Mouse (Mus musculus) heart, embryonic 13.5 days (tissue): ENCODE data around the gene Mrpl20. TPM values are rescaled to one million over a fixed set of nuclear protein-coding genes. Genes with fewer than 3 reads are reported as not detected.
"Not testable (repeated sequence)": the region's sequence is repeated elsewhere in the genome, so short reads cannot be mapped to it uniquely, and the experiment has no call there.

Experiments used
- ATAC-seq: fragments of 200-750 bp; cut with Nextera tagmentation; 2 replicates; pipeline ENCODE4 v1.8.0; 2017; ENCODE audit warnings: moderate TSS enrichment; ENCODE audit not compliant: insufficient number of reproducible peaks, low FRiP score, low TSS enrichment; ENCODE audit errors: extremely low read depth
- H3K27ac ChIP-seq: fragments of 300-500 bp; sonication (generic); replicated peaks from 2 replicates; pipeline ENCODE4 v1.5.1; 2015; ENCODE audit warnings: moderate library complexity, mild to moderate bottlenecking, inconsistent platforms
- H3K27me3 ChIP-seq: fragments of 300-500 bp; sonication (generic); replicated peaks from 2 replicates; pipeline ENCODE4 v1.6.1; 2015; ENCODE audit warnings: mild to moderate bottlenecking, inconsistent platforms
- H3K36me3 ChIP-seq: fragments of 300-500 bp; sonication (generic); 2 replicates; pipeline ENCODE4 v1.6.1; 2015; ENCODE audit warnings: mild to moderate bottlenecking, inconsistent platforms
- H3K4me1 ChIP-seq: fragments of 300-500 bp; sonication (generic); 2 replicates; pipeline ENCODE4 v1.6.1; 2015; ENCODE audit warnings: inconsistent platforms
- H3K4me2 ChIP-seq: fragments of 300-500 bp; sonication (generic); 2 replicates; pipeline ENCODE4 v1.6.1; 2015; ENCODE audit warnings: inconsistent platforms, mild to moderate bottlenecking, moderate library complexity
- H3K4me3 ChIP-seq: fragments of 300-500 bp; sonication (generic); 2 replicates; pipeline ENCODE4 v1.5.1; 2015; ENCODE audit warnings: moderate library complexity, mild to moderate bottlenecking, inconsistent platforms
- H3K9ac ChIP-seq: fragments of 300-500 bp; sonication (generic); 2 replicates; pipeline ENCODE4 v1.6.1; 2015; ENCODE audit warnings: inconsistent platforms, mild to moderate bottlenecking, moderate library complexity
- H3K9me3 ChIP-seq: fragments of 300-500 bp; sonication (generic); 2 replicates; pipeline ENCODE4 v1.6.1; 2016; ENCODE audit warnings: inconsistent platforms
- WGBS: fragments of 180-500 bp; shearing (Covaris S2); methylation state at CpG from one replicate; pipeline ENCODE4 v1.1.7; 2015; ENCODE audit warnings: mixed read lengths; 5-methylcytosine and 5-hydroxymethylcytosine counted together
- polyA plus RNA-seq: library from polyadenylated mRNA; unstranded; fragments of >200 nt; fragmentation: Nextera tagmentation; extraction: Ambion mirVana; gene quantifications from 2 replicates; pipeline ENCODE4 v1.2.1, GENCODE M21; 2015

The Mrpl20 gene
- polyA plus RNA-seq, 1 experiment from 2014 or later = 138 TPM

DNA sequence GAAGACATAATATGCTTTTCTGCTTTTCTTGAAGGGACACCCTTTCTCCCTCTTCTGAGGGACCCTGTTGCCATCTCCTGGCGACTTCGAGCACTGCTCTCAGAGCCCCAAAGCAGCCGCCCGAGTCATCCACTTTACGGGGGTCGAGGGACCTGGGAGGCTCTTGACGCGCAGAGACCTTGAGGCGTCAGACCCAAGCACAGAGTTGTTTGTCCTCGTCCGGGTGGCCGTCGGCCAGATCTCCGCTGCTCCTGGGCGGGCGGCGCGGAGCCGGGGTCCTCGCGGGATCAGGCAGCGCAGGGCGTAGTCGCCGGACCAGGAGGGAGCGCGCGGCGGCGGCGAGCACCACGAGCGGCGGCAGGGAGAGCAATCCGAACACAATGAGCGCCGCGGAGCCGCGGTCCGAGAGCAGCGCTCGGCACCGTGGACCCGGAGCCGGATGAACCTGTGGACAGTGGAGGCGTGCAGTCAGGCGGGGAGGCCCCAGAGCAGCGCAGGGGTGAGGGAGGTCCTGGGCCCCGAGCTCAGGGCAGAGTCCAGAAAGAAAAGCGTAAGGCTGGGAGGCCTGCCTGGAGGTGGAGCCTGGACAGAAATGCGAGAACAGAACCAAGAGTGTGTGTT, 18.5 kb upstream of the Mrpl20 start:
- H3K27ac ChIP-seq = peak overlapping the region; percentile 79
- no peaks in the 10 kb centered on the region for H3K36me3 ChIP-seq
- peak overlapping the region; percentile 91 for H3K9ac ChIP-seq
- under 1% methylated on average over 50 of the region's 52 CpGs for WGBS
- peak overlapping the region; percentile 74 for H3K4me3 ChIP-seq
- H3K27me3 ChIP-seq = no peaks in the 10 kb centered on the region
- H3K9me3 ChIP-seq = no peaks in the 10 kb centered on the region
- peak overlapping the region; percentile 83 for H3K4me2 ChIP-seq
- peaks cover 36% of the 10 kb centered on the region for H3K4me1 ChIP-seq
- peak; percentile 67; the same call in 1 of the 2 replicates for ATAC-seq

DNA sequence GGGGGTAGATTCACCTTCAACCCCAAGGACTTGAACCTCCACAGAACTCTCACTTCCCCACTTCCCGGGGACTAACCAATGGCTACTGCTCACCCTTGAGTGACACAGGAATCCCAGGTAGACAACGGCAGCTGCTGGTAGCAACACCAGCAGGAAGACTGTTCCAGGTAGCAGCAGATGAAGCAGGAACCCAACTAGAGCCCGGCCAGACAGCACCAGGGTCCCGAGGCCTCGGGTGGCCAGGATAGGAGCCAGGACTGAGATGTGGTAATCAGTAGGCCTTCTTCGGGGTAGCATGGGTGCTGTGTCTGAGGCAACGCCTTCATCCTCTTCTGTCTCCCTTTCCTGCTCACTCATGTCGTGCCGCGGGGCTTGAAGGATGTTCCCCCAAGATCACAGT, 17.4 kb upstream of the Mrpl20 start:
- peak overlapping the region; percentile 91 for H3K9ac ChIP-seq
- H3K27ac ChIP-seq = peak overlapping the region; percentile 81
- peak overlapping the region; percentile 83 for H3K4me2 ChIP-seq
- 62% methylated on average over 10 of the region's 10 CpGs for WGBS
- H3K27me3 ChIP-seq = 0 out of 2 replicates have a peak, but pooled peaks cover under 1% of the 10 kb centered on the region
- H3K9me3 ChIP-seq = no peaks in the 10 kb centered on the region
- H3K4me1 ChIP-seq = peaks cover 30% of the 10 kb centered on the region
- H3K4me3 ChIP-seq = peak overlapping the region; percentile 37
- no peak for ATAC-seq
- no peaks in the 10 kb centered on the region for H3K36me3 ChIP-seq

DNA sequence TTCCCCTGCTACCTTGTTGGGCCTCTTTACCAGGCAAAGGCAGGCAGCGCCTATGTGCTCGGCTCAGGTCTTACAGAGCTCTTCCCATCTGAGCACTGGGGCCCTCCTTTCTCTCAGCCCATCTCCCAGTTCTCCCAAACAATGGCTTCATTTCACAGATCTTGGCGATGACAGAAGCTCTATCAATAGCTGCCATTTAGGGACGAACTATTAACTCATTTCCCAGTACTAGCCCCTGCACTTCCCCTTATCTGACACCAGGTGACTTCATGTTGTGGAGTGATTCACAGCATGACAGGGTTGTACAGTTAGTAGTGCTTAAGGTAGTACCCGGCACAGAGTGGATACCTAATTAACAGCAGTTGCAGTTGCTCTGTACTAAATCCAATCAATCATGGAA, 16.9 kb upstream of the Mrpl20 start, which contains the start of gene Tmem88b:
Gene Tmem88b, minus strand, starts transcription at position 56 of the 400 bp plus-strand sequence.
- Histone ChIP-seq H3K4me1 (peaks cover 25% of the 10 kb centered on the region), H3K9ac (peak within 1 kb of the TSS; percentile 91), H3K36me3 (no peaks in the 10 kb centered on the region), H3K4me3 (peak within 1 kb of the TSS; percentile 74), H3K27me3 (0 out of 2 replicates have a peak, but pooled peaks cover 6% of the 10 kb centered on the region), H3K4me2 (peak within 1 kb of the TSS; percentile 83), H3K27ac (peak within 1 kb of the TSS; percentile 81), H3K9me3 (no peaks in the 10 kb centered on the region)
- WGBS = 34% methylated on average over 5 of the region's 5 CpGs
- ATAC-seq = no peak

DNA sequence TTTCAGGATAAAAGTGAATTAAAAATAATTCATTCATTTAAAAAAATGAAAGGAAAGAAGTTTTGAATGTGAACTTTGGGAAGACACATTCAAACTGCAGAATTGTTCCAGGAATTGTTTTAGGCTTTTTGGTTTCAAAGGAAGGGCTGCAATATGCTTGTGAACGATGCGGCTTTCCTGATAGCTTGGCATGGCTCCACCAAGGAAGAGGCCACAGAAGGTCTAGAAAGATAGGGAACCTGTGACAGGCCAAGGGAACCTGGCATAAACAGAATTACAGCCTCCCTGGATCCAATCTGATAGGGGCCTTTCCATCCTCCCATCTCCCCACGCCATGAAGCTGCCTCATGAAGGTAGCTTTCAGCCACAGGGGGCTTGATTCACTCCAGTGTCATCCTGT, 14.4 kb upstream of the Mrpl20 start:
- H3K36me3 ChIP-seq = no peaks in the 10 kb centered on the region
- H3K27ac ChIP-seq = no peak overlapping the region
- H3K4me1 ChIP-seq = peaks cover 19% of the 10 kb centered on the region
- H3K27me3 ChIP-seq = peaks cover 25% of the 10 kb centered on the region; the same call in 1 of the 2 replicates
- no peak overlapping the region for H3K9ac ChIP-seq
- H3K4me3 ChIP-seq = no peak overlapping the region
- H3K9me3 ChIP-seq = no peaks in the 10 kb centered on the region
- ATAC-seq = no peak
- whole genome bisulfite sequencing = 64% methylated on average over 3 of the region's 3 CpGs
- no peak overlapping the region for H3K4me2 ChIP-seq

DNA sequence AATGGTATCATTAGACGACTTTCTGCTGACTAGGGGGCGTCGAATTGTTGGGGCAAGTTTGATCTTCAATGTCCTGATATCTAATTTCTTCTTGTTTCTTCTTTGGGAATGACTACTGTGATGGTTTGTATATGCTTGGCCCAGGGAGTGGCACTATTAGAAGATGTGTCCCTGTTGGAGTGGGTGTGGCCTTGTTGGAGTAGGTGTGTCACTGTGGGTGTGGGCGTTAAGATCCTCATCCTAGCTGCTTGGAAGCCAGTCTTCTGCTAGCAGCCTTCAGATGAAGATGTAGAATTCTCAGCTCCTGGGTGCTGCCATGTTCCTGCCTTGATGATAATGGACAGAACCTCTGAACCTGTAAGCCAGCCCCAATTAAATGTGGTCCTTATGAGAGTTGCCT, 13.8 kb upstream of the Mrpl20 start:
- not testable (repeated sequence) for H3K9me3 ChIP-seq, H3K36me3 ChIP-seq, H3K9ac ChIP-seq, H3K27ac ChIP-seq, H3K4me3 ChIP-seq, ATAC-seq, H3K4me2 ChIP-seq
- 73% methylated on average over 4 of the region's 4 CpGs for WGBS
- peaks cover 17% of the 10 kb centered on the region for H3K4me1 ChIP-seq
- peaks cover 25% of the 10 kb centered on the region; the same call in 1 of the 2 replicates for H3K27me3 ChIP-seq

DNA sequence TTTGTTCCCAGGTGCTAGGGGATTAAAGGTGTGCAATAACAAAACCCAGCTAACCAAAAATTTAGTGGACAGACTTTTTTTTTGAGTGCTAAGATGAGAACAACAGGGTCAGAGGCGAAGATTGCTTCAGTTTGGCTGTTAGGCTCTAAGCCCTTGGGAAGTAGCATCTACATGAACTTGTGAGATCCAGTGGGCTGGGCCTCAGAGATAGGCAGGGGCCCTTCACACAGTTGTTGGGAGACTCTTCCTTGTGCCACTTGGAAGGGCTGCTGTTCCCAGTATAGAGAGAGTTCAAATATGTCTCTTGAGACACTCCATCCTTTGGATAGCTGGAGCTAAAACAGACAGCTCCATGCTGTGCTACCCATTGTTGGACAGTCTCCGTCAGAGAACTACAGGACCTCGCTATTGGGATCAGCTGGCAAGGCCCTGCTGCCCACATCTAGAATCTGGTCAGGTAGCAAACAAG, 12.6 kb upstream of the Mrpl20 start, which contains the start of gene Ankrd65:
Gene Ankrd65, plus strand, starts transcription at position 419 of the 469 bp plus-strand sequence.
- H3K4me2 ChIP-seq = no peak within 1 kb of the TSS
- no peak within 1 kb of the TSS for H3K27ac ChIP-seq
- H3K9me3 ChIP-seq = no peaks in the 10 kb centered on the region
- H3K27me3 ChIP-seq = peaks cover 25% of the 10 kb centered on the region; the same call in 1 of the 2 replicates
- H3K4me1 ChIP-seq = peaks cover 14% of the 10 kb centered on the region
- no peak for ATAC-seq
- H3K36me3 ChIP-seq = no peaks in the 10 kb centered on the region
- 81% methylated on average over 3 of the region's 3 CpGs for WGBS
- H3K9ac ChIP-seq = no peak within 1 kb of the TSS
- no peak within 1 kb of the TSS for H3K4me3 ChIP-seq

DNA sequence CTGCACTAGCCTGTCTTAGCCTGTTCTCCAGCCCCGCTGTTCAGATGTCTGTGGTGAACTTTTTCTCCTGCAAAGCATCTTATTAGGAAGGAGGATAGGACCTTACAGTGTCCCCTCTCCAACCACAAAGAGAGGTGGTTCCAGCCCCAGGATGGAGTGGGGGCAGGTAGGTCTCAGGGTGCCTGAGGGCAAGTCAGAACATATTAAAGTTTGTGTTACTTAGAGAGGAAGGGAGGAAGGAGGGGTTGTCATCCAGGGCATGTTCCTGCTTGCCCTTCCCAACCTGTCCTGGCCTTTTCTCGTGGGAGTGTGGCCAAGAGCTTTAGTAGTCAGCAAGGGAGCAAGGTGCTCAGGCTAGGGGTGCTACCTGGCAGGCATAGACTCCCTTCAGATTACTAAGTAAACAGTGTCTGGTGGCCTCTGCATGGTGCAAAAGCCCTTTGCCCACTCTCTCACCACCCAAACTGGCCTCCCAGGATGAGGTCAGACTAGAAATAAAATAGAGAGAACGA, 12.0 kb upstream of the Mrpl20 start:
- peaks cover 25% of the 10 kb centered on the region; the same call in 1 of the 2 replicates for H3K27me3 ChIP-seq
- no peak for ATAC-seq
- H3K36me3 ChIP-seq = no peaks in the 10 kb centered on the region
- no peak overlapping the region for H3K27ac ChIP-seq
- H3K9ac ChIP-seq = no peak overlapping the region
- H3K4me1 ChIP-seq = peaks cover 8% of the 10 kb centered on the region
- 49% methylated on average over 3 of the region's 3 CpGs for WGBS
- H3K9me3 ChIP-seq = no peaks in the 10 kb centered on the region
- no peak overlapping the region for H3K4me2 ChIP-seq
- H3K4me3 ChIP-seq = no peak overlapping the region

DNA sequence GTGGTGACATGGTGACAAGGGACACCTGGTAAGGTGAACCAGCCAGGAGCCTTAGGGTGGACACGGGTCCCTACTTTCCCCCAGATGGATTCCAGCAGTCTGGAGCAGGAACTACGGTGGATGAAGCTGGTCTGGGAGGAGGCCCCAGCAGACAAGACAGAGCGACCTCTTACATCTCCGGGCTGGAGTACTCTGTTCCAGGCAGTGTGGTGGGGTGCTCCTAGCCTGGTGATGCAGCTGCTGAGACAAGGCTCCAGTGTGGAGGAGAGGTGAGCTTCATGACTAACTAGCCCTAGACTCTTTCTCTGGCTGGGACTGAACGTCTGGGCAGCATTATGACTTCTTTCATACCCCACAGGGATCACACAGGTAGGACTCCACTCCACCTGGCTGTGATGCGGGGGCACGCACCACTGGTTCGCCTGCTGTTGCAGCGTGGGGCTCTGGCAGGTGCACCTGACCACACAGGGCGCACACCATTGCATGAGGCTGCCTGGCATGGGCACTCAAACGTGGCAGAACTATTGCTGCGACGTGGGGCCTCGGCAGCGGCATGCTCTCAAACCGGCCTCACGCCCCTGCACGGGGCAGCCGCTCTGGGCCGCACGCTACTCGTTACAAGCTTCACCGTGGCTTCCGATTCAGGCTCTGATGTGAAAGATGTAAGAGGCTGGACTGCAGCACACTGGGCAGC, 11.3 kb upstream of the Mrpl20 start:
- no peak overlapping the region for H3K27ac ChIP-seq
- H3K27me3 ChIP-seq = peaks cover 29% of the 10 kb centered on the region
- H3K4me2 ChIP-seq = no peak overlapping the region
- ATAC-seq = no peak
- peaks cover 4% of the 10 kb centered on the region for H3K4me1 ChIP-seq
- no peak overlapping the region for H3K4me3 ChIP-seq
- H3K9ac ChIP-seq = no peak overlapping the region
- no peaks in the 10 kb centered on the region for H3K36me3 ChIP-seq
- no peaks in the 10 kb centered on the region for H3K9me3 ChIP-seq
- WGBS = 67% methylated on average over 24 of the region's 24 CpGs

DNA sequence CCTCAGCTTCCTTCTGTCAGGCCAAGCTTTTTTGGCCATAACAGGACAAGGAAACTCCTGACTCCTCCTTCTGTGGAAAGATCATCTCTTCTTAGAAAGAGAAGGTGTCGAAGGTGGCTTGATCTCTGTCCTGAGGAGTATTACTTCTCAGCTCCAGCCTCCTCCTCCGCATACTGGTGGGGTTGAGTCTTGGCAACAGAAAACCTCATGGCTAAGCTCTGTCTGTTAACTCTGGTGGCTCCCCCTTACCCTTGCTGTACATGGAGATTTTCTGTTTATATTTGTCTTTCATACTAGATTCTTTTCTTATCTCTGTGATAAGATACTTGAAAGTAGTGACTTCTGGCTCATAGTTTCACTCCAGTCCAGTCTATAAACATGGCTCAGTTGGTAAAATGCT, 8.9 kb upstream of the Mrpl20 start:
- no peak for ATAC-seq

DNA sequence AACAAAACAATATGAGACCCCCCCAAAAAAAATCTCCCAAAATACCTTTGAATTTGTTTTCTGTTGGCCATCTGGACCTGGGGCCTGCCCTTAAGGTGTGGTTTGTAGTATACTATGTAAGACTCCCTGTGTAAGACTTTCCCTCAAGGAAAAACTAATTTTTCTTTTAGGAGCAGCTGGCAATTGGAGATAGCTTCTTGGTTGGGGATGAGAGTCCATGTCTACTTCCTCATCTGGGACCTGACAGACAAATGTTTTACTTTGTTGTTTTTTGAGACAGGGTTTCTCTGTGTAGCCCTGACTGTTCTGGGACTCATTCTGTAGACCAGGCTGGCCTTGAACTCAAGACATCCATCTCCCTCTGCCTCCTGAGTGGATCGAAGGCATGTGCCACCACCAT, 603 bp upstream of the Mrpl20 start:
- H3K9ac ChIP-seq = no peak overlapping the region
- H3K27ac ChIP-seq = no peak overlapping the region
- peaks cover 21% of the 10 kb centered on the region for H3K27me3 ChIP-seq
- WGBS = 100% methylated on average over 1 of the region's 1 CpGs
- peaks cover 22% of the 10 kb centered on the region for H3K36me3 ChIP-seq
- no peak overlapping the region for H3K4me3 ChIP-seq
- H3K9me3 ChIP-seq = no peaks in the 10 kb centered on the region
- H3K4me2 ChIP-seq = no peak overlapping the region
- no peak for ATAC-seq
- peaks cover 25% of the 10 kb centered on the region for H3K4me1 ChIP-seq

More for the DNA sequence above, 8.9 kb upstream of the Mrpl20 start:
- Histone ChIP-seq H3K9ac (no peak overlapping the region), H3K4me3 (no peak overlapping the region), H3K9me3 (no peaks in the 10 kb centered on the region), H3K36me3 (no peaks in the 10 kb centered on the region), H3K27ac (no peak overlapping the region), H3K4me2 (no peak overlapping the region), H3K27me3 (peaks cover 42% of the 10 kb centered on the region), H3K4me1 (peaks cover 4% of the 10 kb centered on the region)
- 38% methylated on average over 2 of the region's 2 CpGs for WGBS

DNA sequence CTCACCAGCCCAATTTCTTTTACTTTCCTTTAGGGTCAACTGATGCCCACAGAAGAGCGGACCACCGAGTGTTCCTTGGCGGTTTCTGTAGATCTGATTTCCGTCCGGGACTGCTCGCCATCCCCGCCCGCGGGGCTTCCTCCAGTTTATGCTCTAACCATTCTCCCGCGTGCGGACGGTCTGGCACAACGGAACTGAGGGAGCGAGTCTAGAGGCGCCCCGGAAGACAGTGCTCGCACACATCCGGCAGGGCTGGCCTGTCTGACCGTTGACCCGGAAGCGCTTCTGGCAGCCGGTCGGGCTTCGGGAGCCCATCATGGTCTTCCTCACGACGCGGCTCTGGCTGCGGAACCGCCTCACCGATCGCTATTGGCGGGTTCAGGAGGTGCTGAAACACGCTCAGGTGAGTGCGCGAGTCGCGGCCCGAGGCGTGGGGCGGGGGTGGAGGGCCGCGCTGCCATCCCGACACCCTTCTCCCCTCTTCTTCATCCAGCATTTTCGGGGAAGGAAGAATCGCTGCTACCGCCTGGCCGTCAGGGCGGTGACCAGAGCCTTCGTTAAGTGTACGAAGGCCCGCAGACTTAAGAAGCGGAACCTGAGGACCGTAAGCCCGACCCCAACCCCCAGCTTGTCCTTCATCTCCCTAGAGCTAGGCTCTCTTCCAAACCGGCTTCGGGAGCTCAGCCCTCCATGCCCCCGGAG, 813 bp downstream of the Mrpl20 start:
- H3K4me3 ChIP-seq = peak overlapping the region; percentile 97
- H3K27me3 ChIP-seq = peaks cover 15% of the 10 kb centered on the region
- no peaks in the 10 kb centered on the region for H3K9me3 ChIP-seq
- H3K4me1 ChIP-seq = peaks cover 25% of the 10 kb centered on the region
- H3K9ac ChIP-seq = peak overlapping the region; percentile 96
- WGBS = under 1% methylated on average over 58 of the region's 58 CpGs
- H3K36me3 ChIP-seq = peaks cover 36% of the 10 kb centered on the region
- H3K4me2 ChIP-seq = peak overlapping the region; percentile 85
- peak overlapping the region; percentile 76 for H3K27ac ChIP-seq
- ATAC-seq = peak; percentile 96
